Mouse (Mus musculus) embryonic facial prominence, embryonic 11.5 days (tissue): ENCODE measurements around the gene Ddx19a. TPM values are rescaled to one million over a fixed set of nuclear protein-coding genes. Genes with fewer than 3 reads are reported as not detected.
"Not testable (repeated sequence)": the region's sequence is repeated elsewhere in the genome, so short reads cannot be mapped to it uniquely, and the experiment has no call there.

ENCODE experiments used
- ATAC-seq: fragments of 200-750 bp; cut with Nextera tagmentation; replicated peaks from 2 replicates; pipeline ENCODE4 v1.8.0; 2017; ENCODE audit warnings: low read depth; ENCODE audit not compliant: insufficient number of reproducible peaks, low FRiP score, low TSS enrichment
- DNase-seq: peaks from one replicate; pipeline ENCODE4 v3.0.0-alpha.2; 2015; ENCODE audit warnings: low spot score
- H3K27ac ChIP-seq: fragments of 300-500 bp; sonication (generic); replicated peaks from 2 replicates; pipeline ENCODE4 v1.5.1; 2014; ENCODE audit warnings: mild to moderate bottlenecking, low read depth, low read length, control low read depth
- H3K27me3 ChIP-seq: fragments of 300-500 bp; sonication (generic); 2 replicates; pipeline ENCODE4 v1.6.1; 2014; ENCODE audit warnings: mild to moderate bottlenecking, low read length, moderate library complexity, mixed read lengths; ENCODE audit not compliant: control insufficient read depth, insufficient read depth
- H3K36me3 ChIP-seq: fragments of 300-500 bp; sonication (generic); replicated peaks from 2 replicates; pipeline ENCODE4 v1.6.1; 2014; ENCODE audit warnings: low read depth, mild to moderate bottlenecking, low read length, moderate library complexity, mixed read lengths; ENCODE audit not compliant: control insufficient read depth, insufficient read depth
- H3K4me1 ChIP-seq: fragments of 300-500 bp; sonication (generic); 2 replicates; pipeline ENCODE4 v1.6.1; 2014; ENCODE audit warnings: low read length, mixed read lengths; ENCODE audit not compliant: control insufficient read depth, insufficient read depth
- H3K4me2 ChIP-seq: fragments of 300-500 bp; sonication (generic); 2 replicates; pipeline ENCODE4 v1.6.1; 2014; ENCODE audit warnings: low read depth, mild to moderate bottlenecking, control low read depth, low read length, moderate library complexity
- H3K4me3 ChIP-seq: fragments of 300-500 bp; sonication (generic); 2 replicates; pipeline ENCODE4 v1.5.1; 2014; ENCODE audit warnings: low read depth, low read length, control low read depth
- H3K9ac ChIP-seq: fragments of 300-500 bp; sonication (generic); replicated peaks from 2 replicates; pipeline ENCODE4 v1.6.1; 2014; ENCODE audit warnings: mild to moderate bottlenecking, control low read depth, low read length
- H3K9me3 ChIP-seq: fragments of 300-500 bp; sonication (generic); replicated peaks from 2 replicates; pipeline ENCODE4 v1.6.1; 2016; ENCODE audit warnings: mild to moderate bottlenecking, low read length, inconsistent platforms, mixed read lengths; ENCODE audit not compliant: control insufficient read depth
- WGBS: fragments of 180-500 bp; shearing (Covaris S2); extraction: QIAGEN DNeasy Blood & Tissue Kit; methylation state at CpG from one replicate; pipeline ENCODE4 v1.1.7; 2014; 5-methylcytosine and 5-hydroxymethylcytosine counted together
- polyA plus RNA-seq: library from polyadenylated mRNA; unstranded; fragments of >200 nt; fragmentation: Nextera tagmentation; extraction: Ambion mirVana; gene quantifications from 2 replicates; pipeline ENCODE4 v1.2.1, GENCODE M21; 2014

Gene Ddx19a
- polyA plus RNA-seq, 1 experiment from 2014 or later: 30.9 TPM

DNA sequence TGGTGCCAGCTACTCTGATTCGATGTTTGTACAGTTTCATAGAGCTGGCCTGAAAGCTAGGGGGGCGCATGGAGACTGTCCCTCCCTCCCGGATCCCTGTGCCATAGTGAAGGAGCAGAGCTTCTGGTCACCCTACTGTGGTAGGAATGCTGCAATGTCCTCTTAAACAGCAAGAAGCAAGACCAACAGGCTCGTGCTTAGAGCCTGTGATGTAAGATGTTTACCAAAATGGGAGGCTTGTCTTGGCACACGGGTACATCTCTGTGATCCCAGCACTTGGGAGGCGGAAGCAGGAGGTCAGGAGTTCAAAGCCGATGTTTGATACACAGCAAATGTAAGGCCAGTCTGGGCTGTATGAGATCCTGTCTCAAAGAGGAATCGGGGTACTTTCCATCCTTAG lies 31.0 kb downstream of the Ddx19a start:
- H3K36me3 ChIP-seq: peaks cover 2% of the 10 kb centered on the region; the same call in 1 of the 2 replicates
- no peak for ATAC-seq
- 90% methylated on average over 8 of the region's 8 CpGs for WGBS

DNA sequence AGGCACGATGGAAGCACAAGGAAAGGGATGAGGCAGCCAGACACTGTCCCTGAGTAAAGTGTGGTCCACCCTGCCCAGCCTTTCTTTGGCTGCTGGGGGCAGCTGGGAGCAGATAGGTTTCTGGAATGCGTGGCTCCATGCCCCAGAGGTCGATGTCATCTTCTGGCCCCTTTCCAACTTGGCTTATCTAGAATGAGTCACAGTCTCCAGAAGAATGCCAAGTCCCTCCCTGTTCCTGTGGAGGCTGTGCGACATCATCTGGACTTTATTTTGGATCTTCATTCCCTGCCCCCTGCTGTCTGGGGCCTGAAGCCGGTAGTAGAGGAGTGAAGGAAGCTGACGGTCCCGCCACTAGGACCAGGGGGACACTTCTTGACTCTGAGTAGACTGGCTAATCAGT lies 32.0 kb downstream of the Ddx19a start:
- Histone ChIP-seq H3K27ac (no peak overlapping the region), H3K9me3 (no peaks in the 10 kb centered on the region), H3K9ac (no peak overlapping the region), H3K4me3 (no peak overlapping the region), H3K4me1 (no peaks in the 10 kb centered on the region), H3K4me2 (no peak overlapping the region), H3K36me3 (peaks cover 2% of the 10 kb centered on the region; the same call in 1 of the 2 replicates), H3K27me3 (no peaks in the 10 kb centered on the region)
- 75% methylated on average over 7 of the region's 7 CpGs for WGBS
- ATAC-seq (no peak), DNase-seq (no peak)

More for the DNA sequence above, 31.0 kb downstream of the Ddx19a start:
- Histone ChIP-seq H3K4me1 (no peaks in the 10 kb centered on the region), H3K9me3 (no peaks in the 10 kb centered on the region), H3K27me3 (no peaks in the 10 kb centered on the region), H3K4me2 (no peak overlapping the region), H3K9ac (no peak overlapping the region), H3K27ac (no peak overlapping the region), H3K4me3 (no peak overlapping the region)
- no peak for DNase-seq

DNA sequence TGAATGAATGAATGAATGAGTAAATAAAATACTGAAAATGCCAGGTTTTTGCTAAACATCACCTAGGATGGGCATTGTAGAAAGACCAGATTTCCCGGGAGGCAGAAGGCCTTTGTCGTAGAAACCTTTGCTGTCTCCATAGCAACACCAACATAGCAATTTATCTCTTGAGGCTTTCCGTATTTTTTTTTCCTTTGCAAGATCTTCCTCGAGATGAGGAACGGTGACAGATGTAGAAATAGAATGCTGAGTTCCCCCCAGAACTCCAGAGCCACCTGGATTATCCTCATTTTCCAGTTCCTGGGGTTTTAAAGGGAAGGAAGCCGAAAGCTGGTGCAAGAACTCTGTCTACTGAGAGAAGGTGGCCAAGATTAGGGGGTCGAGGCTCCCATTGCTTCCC lies 32.9 kb downstream of the Ddx19a start:
- Histone ChIP-seq H3K4me2 (no peak overlapping the region), H3K27me3 (no peaks in the 10 kb centered on the region), H3K27ac (no peak overlapping the region), H3K4me3 (no peak overlapping the region), H3K9me3 (no peaks in the 10 kb centered on the region), H3K9ac (no peak overlapping the region), H3K4me1 (no peaks in the 10 kb centered on the region), H3K36me3 (peaks cover 2% of the 10 kb centered on the region; the same call in 1 of the 2 replicates)
- DNase-seq (no peak), ATAC-seq (no peak)
- 90% methylated on average over 7 of the region's 7 CpGs for WGBS

DNA sequence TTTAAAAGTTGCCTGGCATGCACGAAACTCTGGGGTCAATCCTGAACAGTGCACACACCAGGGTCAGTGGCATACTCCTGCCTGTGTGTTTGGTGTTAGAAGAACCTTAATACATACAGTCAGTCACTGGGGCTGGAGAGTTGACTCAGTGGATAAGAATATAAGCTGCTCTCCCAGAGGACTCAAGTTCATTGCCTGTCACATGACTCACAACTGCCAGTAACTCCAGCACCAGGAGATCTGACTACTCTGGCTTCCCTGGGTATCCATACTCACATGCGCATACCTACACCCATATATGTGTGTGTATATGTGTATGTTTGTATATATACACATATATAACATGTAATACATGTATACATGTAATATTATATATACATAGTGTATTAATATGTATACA lies 34.5 kb downstream of the Ddx19a start:
- Histone ChIP-seq H3K4me1 (no peaks in the 10 kb centered on the region), H3K9ac (no peak overlapping the region), H3K4me3 (no peak overlapping the region), H3K27ac (no peak overlapping the region), H3K27me3 (no peaks in the 10 kb centered on the region), H3K4me2 (no peak overlapping the region), H3K36me3 (peaks cover 2% of the 10 kb centered on the region), H3K9me3 (no peaks in the 10 kb centered on the region)
- DNase-seq: no peak
- no peak for ATAC-seq
- 97% methylated on average over 2 of the region's 2 CpGs for whole genome bisulfite sequencing

DNA sequence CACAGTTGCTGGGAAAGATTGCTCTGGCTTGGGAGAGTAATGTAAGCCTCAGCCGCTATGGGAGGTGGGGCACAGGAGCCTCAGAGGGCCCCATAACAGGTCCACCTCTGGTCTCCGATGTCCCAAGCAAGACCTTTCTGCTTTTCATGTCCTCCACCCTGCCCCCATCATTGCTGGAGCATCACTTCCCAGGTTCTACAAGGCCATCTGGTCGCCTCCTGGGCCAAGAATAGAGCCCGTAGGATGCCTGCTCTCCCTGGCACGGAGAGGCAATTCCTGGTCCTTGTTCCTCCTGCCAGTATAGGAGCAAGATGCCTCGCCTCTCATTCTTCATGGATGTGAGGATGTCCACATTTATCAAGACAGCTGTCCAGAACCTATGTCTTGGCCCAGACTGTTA lies 37.7 kb downstream of the Ddx19a start:
- DNase-seq: no peak
- Histone ChIP-seq H3K36me3 (peaks cover 6% of the 10 kb centered on the region), H3K4me1 (no peaks in the 10 kb centered on the region), H3K4me2 (no peak overlapping the region), H3K27me3 (no peaks in the 10 kb centered on the region), H3K9ac (no peak overlapping the region), H3K27ac (no peak overlapping the region), H3K4me3 (no peak overlapping the region), H3K9me3 (no peaks in the 10 kb centered on the region)
- ATAC-seq: no peak
- 91% methylated on average over 6 of the region's 6 CpGs for WGBS

DNA sequence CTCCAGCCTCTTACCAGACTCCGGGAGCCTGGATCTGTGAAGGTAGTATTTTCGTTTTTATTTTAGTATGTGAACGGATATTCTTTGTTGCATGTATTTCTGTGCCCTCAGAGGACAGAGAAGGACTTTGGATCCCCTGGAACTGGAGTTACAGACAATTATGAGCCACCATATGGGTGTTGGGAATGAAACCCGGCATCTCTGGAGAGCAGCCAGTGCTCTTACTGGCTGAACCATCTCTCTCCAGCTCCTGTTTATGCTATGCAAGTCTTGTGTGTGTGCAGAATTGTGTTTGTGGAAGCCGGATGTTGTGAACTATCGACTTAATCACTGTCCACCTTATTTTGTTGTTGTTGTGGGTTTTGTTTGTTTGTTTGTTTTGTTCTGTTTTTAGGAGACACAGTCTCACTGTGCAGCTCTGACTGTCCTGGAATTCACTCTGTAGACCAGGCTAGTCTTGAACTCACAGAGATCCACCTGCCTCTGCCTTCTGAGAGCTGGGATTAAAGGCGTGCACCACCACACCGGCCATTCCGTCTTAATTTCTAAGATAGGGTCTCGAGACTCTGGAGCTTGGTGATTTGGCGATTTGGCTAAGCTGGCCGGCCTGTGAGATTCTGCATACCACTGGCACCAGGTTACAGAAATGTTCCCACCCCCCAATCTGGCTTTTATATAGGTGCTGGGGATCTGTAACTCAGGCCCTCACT lies 38.4 kb downstream of the Ddx19a start:
- WGBS: 94% methylated on average over 12 of the region's 12 CpGs
- Histone ChIP-seq H3K4me3 (no peak overlapping the region), H3K4me2 (no peak overlapping the region), H3K27me3 (no peaks in the 10 kb centered on the region), H3K4me1 (no peaks in the 10 kb centered on the region), H3K9ac (no peak overlapping the region), H3K9me3 (no peaks in the 10 kb centered on the region), H3K27ac (no peak overlapping the region), H3K36me3 (peaks cover 6% of the 10 kb centered on the region)
- DNase-seq (no peak), ATAC-seq (no peak)

DNA sequence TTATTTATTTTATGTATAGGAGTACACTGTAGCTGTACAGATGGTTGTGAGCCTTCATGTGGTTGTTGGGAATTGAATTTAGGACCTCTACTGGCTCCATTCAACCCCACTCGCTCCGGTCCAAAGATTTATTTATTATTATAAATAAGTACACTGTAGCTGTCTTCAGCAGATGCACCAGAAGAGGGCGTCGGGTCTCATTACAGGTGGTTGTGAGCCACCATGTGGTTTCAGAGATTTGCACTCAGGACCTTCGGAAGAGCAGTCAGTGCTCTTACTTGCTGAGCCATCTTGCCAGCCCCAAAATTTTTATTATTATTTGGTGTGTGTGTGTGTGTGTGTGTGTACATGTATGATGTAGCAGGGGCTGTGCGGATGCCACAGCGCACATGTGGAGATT lies 39.0 kb downstream of the Ddx19a start:
- not testable (repeated sequence) for H3K9ac ChIP-seq, H3K4me2 ChIP-seq, ATAC-seq, H3K27me3 ChIP-seq, H3K36me3 ChIP-seq, H3K4me3 ChIP-seq, H3K9me3 ChIP-seq, H3K4me1 ChIP-seq, DNase-seq, H3K27ac ChIP-seq
- WGBS: 93% methylated on average over 7 of the region's 7 CpGs

DNA sequence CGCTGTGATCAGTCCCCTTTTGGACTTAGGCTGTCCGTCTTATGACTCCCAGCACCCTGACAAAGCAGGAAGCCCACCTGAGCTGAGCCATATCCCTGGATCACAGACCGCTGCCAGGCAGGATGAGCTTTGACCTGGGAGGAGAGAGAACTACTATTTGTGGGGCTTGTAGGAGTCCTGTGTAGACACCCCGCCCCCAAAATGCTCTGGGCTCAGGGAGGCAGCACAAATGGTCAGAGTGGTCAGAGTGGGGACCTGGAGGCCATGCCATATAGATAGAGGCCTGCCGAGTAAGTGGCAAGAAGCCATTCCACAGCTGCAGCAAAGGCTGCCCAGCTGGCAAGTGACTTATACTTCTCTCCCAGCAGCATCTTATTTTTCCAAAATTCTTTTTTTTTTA lies 39.5 kb downstream of the Ddx19a start:
- DNase-seq (no peak), ATAC-seq (no peak)
- no peaks in the 10 kb centered on the region for H3K27me3 ChIP-seq
- H3K4me1 ChIP-seq: no peaks in the 10 kb centered on the region
- no peak overlapping the region for H3K4me2 ChIP-seq
- no peak overlapping the region for H3K4me3 ChIP-seq
- no peak overlapping the region for H3K27ac ChIP-seq
- WGBS: 95% methylated on average over 5 of the region's 5 CpGs
- H3K9ac ChIP-seq: no peak overlapping the region
- H3K36me3 ChIP-seq: peaks cover 6% of the 10 kb centered on the region
- H3K9me3 ChIP-seq: no peaks in the 10 kb centered on the region
